Mouse (Mus musculus) urinary bladder, adult 2 months (tissue): ENCODE results near the gene Ptpa. TPM values are rescaled to one million over a fixed set of nuclear protein-coding genes. Genes with fewer than 3 reads are reported as not detected.

Experiments
- DNase-seq: peaks from one replicate; pipeline ENCODE4 v3.0.0; 2022; ENCODE audit warnings: low spot score
- polyA plus RNA-seq: library from polyadenylated mRNA; depleted of rRNA; stranded (reverse); fragments of >200 nt; gene quantifications from 2 replicates; pipeline ENCODE4 v1.2.3, GENCODE M21; 2012

Gene Ptpa
- polyA plus RNA-seq, 1 experiment, result 93.9 TPM

GRCm38 (mm10) chr2:30463341-30463761 is 47.5 kb downstream of the Ptpa start:
- DNase-seq, result no peak

GRCm38 (mm10) chr2:30463904-30464330 is 48.1 kb downstream of the Ptpa start:
- DNase-seq, result peak; percentile 54

GRCm38 (mm10) chr2:30464411-30464810 is 48.6 kb downstream of the Ptpa start:
- DNase-seq, result no peak

GRCm38 (mm10) chr2:30466787-30467186 is 50.9 kb downstream of the Ptpa start:
- no peak for DNase-seq

GRCm38 (mm10) chr2:30469009-30469408 is 53.2 kb downstream of the Ptpa start:
- no peak for DNase-seq

- DNase-seq, result peak; percentile 61
These were observed 53.9 kb downstream of the Ptpa start for GRCm38 (mm10) chr2:30469796-30470142.

GRCm38 (mm10) chr2:30470143-30470946 is 54.5 kb downstream of the Ptpa start:
- peak; percentile 68 for DNase-seq

GRCm38 (mm10) chr2:30471051-30471450 is 55.2 kb downstream of the Ptpa start:
- DNase-seq, result no peak

- DNase-seq, result peak; percentile 67
These were observed 56.2 kb downstream of the Ptpa start for GRCm38 (mm10) chr2:30471795-30472720.

GRCm38 (mm10) chr2:30472731-30473351 is 57.0 kb downstream of the Ptpa start:
- peak; percentile 66 for DNase-seq

GRCm38 (mm10) chr2:30473431-30474031 is 57.7 kb downstream of the Ptpa start:
- peak; percentile 73 for DNase-seq

GRCm38 (mm10) chr2:30474039-30474438 is 58.2 kb downstream of the Ptpa start, which contains the start of gene Ier5l:
TSS of gene Ier5l (minus strand) at chr2:30474219.
- peak; percentile 98 for DNase-seq

GRCm38 (mm10) chr2:30474776-30475175 is 58.9 kb downstream of the Ptpa start:
- DNase-seq, result no peak

- DNase-seq, result no peak
These were observed 59.6 kb downstream of the Ptpa start for GRCm38 (mm10) chr2:30475457-30475856.

- DNase-seq, result no peak
These were observed 60.4 kb downstream of the Ptpa start for GRCm38 (mm10) chr2:30476241-30476640.

- no peak for DNase-seq
These were observed 62.7 kb downstream of the Ptpa start for GRCm38 (mm10) chr2:30478526-30478925.

GRCm38 (mm10) chr2:30487597-30487996 is 71.8 kb downstream of the Ptpa start:
- no peak for DNase-seq

GRCm38 (mm10) chr2:30490384-30490783 is 74.5 kb downstream of the Ptpa start:
- no peak for DNase-seq

GRCm38 (mm10) chr2:30495000-30495908 is 79.4 kb downstream of the Ptpa start:
- no peak for DNase-seq
